Mouse (Mus musculus) neural tube, embryonic 13.5 days (tissue): Measurements from ENCODE around the gene Ttll11. TPM values are rescaled to one million over a fixed set of nuclear protein-coding genes. Genes with fewer than 3 reads are reported as not detected.

Experiments used
- ATAC-seq: fragments of 200-750 bp; cut with Nextera tagmentation; 2 replicates; pipeline ENCODE4 v1.8.0; 2017; ENCODE audit warnings: low read depth, mild to moderate bottlenecking, moderate TSS enrichment, moderate library complexity
- H3K27ac ChIP-seq: fragments of 300-500 bp; sonication (generic); replicated peaks from 2 replicates; pipeline ENCODE4 v1.5.1; 2015; ENCODE audit warnings: moderate library complexity, mild to moderate bottlenecking, inconsistent platforms
- H3K27me3 ChIP-seq: fragments of 300-500 bp; sonication (generic); 2 replicates; pipeline ENCODE4 v1.6.1; 2015; ENCODE audit warnings: mild to moderate bottlenecking, inconsistent platforms
- H3K36me3 ChIP-seq: fragments of 300-500 bp; sonication (generic); 2 replicates; pipeline ENCODE4 v1.6.1; 2015; ENCODE audit warnings: mild to moderate bottlenecking, inconsistent platforms
- H3K4me1 ChIP-seq: fragments of 300-500 bp; sonication (generic); replicated peaks from 2 replicates; pipeline ENCODE4 v1.6.1; 2015; ENCODE audit warnings: inconsistent platforms
- H3K4me2 ChIP-seq: fragments of 300-500 bp; sonication (generic); 2 replicates; pipeline ENCODE4 v1.6.1; 2015; ENCODE audit warnings: inconsistent platforms, mild to moderate bottlenecking, moderate library complexity
- H3K4me3 ChIP-seq: fragments of 300-500 bp; sonication (generic); 2 replicates; pipeline ENCODE4 v1.5.1; 2015; ENCODE audit warnings: mild to moderate bottlenecking, inconsistent platforms
- H3K9ac ChIP-seq: fragments of 300-500 bp; sonication (generic); 2 replicates; pipeline ENCODE4 v1.6.1; 2015; ENCODE audit warnings: moderate library complexity, mild to moderate bottlenecking, inconsistent platforms
- H3K9me3 ChIP-seq: fragments of 300-500 bp; sonication (generic); 2 replicates; pipeline ENCODE4 v1.6.1; 2016; ENCODE audit warnings: inconsistent platforms
- WGBS: fragments of 180-500 bp; shearing (Covaris S2); methylation state at CpG from one replicate; pipeline ENCODE4 v1.1.7; 2015; 5-methylcytosine and 5-hydroxymethylcytosine counted together
- polyA plus RNA-seq: library from polyadenylated mRNA; unstranded; fragments of >200 nt; fragmentation: Nextera tagmentation; extraction: Ambion mirVana; gene quantifications from 2 replicates; pipeline ENCODE4 v1.2.1, GENCODE M21; 2015

The Ttll11 gene
- polyA plus RNA-seq, 1 experiment from 2014 or later = 5.1 TPM

DNA sequence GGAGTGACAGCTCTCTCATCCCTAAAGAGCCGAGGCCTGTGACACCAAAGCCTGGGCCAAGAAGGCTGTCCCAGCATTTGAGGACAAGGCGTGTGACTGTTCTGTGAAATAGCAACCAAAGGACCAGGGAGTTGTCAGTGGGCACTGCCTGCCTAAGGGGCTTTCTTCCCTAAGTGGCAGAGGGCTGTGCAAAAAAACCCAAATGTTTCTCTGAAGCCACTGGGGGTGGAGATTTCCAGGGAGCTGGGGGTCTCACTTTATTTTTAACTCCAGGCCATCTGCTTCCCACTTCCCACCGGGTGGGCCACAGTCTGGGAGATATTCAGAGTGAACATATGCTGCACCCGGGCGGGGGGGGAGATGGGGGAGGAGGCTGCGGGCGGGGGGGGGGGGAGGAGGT, 233.1 kb downstream of the Ttll11 start:
- WGBS = 38% methylated on average over 5 of the region's 7 CpGs

GRCm38 (mm10) chr2:35745876-35746275, 233.8 kb downstream of the Ttll11 start:
- WGBS = 83% methylated on average over 10 of the region's 10 CpGs
- no peak overlapping the region for H3K9ac ChIP-seq
- H3K36me3 ChIP-seq = no peaks in the 10 kb centered on the region
- H3K4me1 ChIP-seq = peaks cover 42% of the 10 kb centered on the region
- no peak overlapping the region for H3K4me2 ChIP-seq
- no peaks in the 10 kb centered on the region for H3K27me3 ChIP-seq
- no peak for ATAC-seq
- no peak overlapping the region for H3K4me3 ChIP-seq
- H3K27ac ChIP-seq = peak overlapping the region; percentile 71; the same call in 1 of the 2 replicates
- H3K9me3 ChIP-seq = no peaks in the 10 kb centered on the region

More for the DNA sequence above, 233.1 kb downstream of the Ttll11 start:
- ATAC-seq = no peak; the same call in 1 of the 2 replicates
- H3K36me3 ChIP-seq = no peaks in the 10 kb centered on the region
- H3K4me3 ChIP-seq = no peak overlapping the region
- no peak overlapping the region for H3K4me2 ChIP-seq
- peaks cover 34% of the 10 kb centered on the region for H3K4me1 ChIP-seq
- H3K27ac ChIP-seq = peak overlapping the region; percentile 71
- H3K27me3 ChIP-seq = no peaks in the 10 kb centered on the region
- no peaks in the 10 kb centered on the region for H3K9me3 ChIP-seq
- H3K9ac ChIP-seq = no peak overlapping the region

DNA sequence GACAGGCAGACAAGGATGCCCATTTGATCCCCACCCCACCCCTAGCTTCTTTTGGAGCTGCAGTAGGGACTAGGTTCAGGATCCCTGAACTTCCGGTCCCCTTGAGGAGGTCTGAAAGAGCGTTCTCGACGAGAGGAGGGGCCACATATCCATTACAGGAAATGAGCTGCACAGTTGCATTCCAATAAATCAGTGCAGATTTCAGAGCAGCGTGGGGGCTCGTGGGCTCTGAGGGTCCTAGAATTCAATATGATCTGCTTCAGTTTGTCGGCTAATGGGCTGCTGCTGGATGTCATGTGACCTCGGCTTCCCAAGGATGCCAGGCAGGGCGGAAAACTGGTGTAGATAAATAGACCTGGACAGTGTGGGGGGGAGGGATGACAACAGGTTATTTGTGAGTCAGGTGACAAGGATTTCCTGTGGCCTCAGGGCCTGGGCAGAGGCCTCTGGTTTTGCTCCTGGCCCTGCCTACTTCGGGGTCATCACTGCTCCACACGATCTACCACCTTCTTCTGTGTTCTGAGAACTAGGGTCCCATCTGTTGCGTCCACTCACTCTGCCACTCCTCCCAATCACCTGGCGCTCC, 240.0 kb downstream of the Ttll11 start:
- Histone ChIP-seq H3K4me3 (no peak overlapping the region), H3K4me1 (peaks cover 32% of the 10 kb centered on the region), H3K36me3 (no peaks in the 10 kb centered on the region), H3K27me3 (no peaks in the 10 kb centered on the region), H3K4me2 (no peak overlapping the region), H3K9ac (no peak overlapping the region), H3K27ac (peak overlapping the region; percentile 54), H3K9me3 (no peaks in the 10 kb centered on the region)
- ATAC-seq = no peak
- WGBS = 55% methylated on average over 13 of the region's 13 CpGs

DNA sequence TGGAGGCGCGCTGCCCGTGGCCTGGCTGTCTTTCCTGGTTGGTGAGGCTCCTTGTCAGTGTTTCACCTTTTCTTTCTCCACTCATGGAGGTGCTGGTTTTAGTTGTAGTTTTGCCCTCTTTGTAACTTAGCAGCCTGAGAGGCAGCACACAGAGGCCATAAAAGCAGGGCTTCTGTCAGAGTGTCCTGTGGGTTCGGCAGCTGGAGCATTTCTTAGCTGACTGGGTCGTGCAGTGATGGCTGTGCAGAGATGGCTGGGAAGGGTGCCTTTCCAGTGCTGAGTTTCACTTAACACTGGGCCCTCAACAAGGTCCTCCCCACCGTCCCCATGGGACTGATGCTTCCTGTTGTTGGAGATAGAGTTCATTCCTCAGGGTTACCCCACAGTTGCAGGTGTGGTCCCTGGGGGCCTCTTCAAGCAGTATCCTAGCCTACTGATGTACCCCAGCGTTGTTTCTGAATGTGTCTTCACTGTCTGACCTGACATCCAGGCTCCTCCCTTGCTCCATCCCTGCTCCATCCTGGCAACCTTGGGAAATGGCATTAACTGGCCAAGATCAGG, 242.2 kb downstream of the Ttll11 start:
- Histone ChIP-seq H3K9ac (no peak overlapping the region), H3K9me3 (no peaks in the 10 kb centered on the region), H3K36me3 (no peaks in the 10 kb centered on the region), H3K27ac (no peak overlapping the region), H3K4me2 (no peak overlapping the region), H3K4me3 (no peak overlapping the region), H3K4me1 (peaks cover 32% of the 10 kb centered on the region), H3K27me3 (no peaks in the 10 kb centered on the region)
- ATAC-seq = no peak
- 72% methylated on average over 7 of the region's 7 CpGs for WGBS

DNA sequence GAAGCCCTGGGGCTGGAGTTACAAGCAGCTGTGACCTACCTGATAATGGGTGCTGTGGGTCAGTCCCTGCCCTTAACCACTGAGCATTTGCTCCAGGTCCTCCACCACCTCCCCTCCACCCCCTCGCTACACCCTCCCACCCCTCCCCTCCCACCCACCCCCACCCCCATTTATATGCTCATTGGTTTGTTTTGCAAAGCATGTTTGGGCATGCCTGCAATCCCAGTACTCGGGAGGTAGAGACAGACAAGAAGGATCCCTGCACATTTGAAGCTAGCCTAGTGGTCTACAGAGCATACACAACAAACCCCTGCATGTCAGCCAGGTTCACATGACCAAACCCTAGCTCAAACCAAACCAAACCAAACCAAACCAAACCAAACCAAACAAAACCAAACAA, 243.7 kb downstream of the Ttll11 start:
- no peak overlapping the region for H3K4me3 ChIP-seq
- H3K27me3 ChIP-seq = no peaks in the 10 kb centered on the region
- no peak for ATAC-seq
- H3K4me1 ChIP-seq = peaks cover 32% of the 10 kb centered on the region
- no peak overlapping the region for H3K9ac ChIP-seq
- 96% methylated on average over 2 of the region's 2 CpGs for WGBS
- H3K36me3 ChIP-seq = peaks cover 3% of the 10 kb centered on the region
- no peaks in the 10 kb centered on the region for H3K9me3 ChIP-seq
- no peak overlapping the region for H3K27ac ChIP-seq
- H3K4me2 ChIP-seq = no peak overlapping the region

DNA sequence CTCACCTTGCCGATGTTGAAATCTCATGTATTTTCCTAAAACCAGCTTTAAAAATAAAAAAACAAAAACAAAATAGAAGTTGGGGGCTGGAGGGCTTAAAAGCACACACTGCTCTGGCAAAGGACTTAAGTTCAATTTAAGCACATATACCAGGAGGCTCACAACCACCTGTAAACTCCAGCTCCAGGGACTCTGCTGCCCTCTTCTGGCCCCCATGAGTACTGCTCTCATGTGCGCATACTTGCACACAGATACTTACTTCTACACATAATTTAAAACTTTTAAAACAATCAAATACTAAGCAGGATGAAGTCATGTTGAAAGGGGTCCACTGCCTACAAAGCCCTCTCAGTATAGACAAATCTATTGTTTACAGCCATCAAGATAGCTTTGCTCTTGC, 244.7 kb downstream of the Ttll11 start:
- no peak overlapping the region for H3K4me2 ChIP-seq
- H3K27me3 ChIP-seq = no peaks in the 10 kb centered on the region
- WGBS = 100% methylated on average over 2 of the region's 2 CpGs
- H3K36me3 ChIP-seq = peaks cover 8% of the 10 kb centered on the region
- peaks cover 31% of the 10 kb centered on the region for H3K4me1 ChIP-seq
- no peak overlapping the region for H3K4me3 ChIP-seq
- H3K9me3 ChIP-seq = no peaks in the 10 kb centered on the region
- no peak for ATAC-seq
- no peak overlapping the region for H3K9ac ChIP-seq
- no peak overlapping the region for H3K27ac ChIP-seq

GRCm38 (mm10) chr2:35731671-35732449, 247.9 kb downstream of the Ttll11 start:
- Histone ChIP-seq H3K27ac (peak overlapping the region; percentile 69), H3K9ac (0 out of 2 replicates have a peak overlapping the region, but pooled peaks have one; percentile 17), H3K4me3 (no peak overlapping the region), H3K27me3 (no peaks in the 10 kb centered on the region), H3K4me2 (no peak overlapping the region), H3K36me3 (peaks cover 37% of the 10 kb centered on the region), H3K9me3 (no peaks in the 10 kb centered on the region), H3K4me1 (peaks cover 40% of the 10 kb centered on the region)
- 50% methylated on average over 18 of the region's 18 CpGs for WGBS
- peak; percentile 34; the same call in 1 of the 2 replicates for ATAC-seq

- ATAC-seq = no peak
- Histone ChIP-seq H3K9ac (peak overlapping the region; percentile 54), H3K36me3 (peaks cover 50% of the 10 kb centered on the region), H3K4me3 (no peak overlapping the region), H3K4me1 (peaks cover 40% of the 10 kb centered on the region), H3K9me3 (no peaks in the 10 kb centered on the region), H3K27me3 (no peaks in the 10 kb centered on the region), H3K27ac (peak overlapping the region; percentile 56), H3K4me2 (no peak overlapping the region)
- WGBS = 48% methylated on average over 16 of the region's 16 CpGs
Measured at GRCm38 (mm10) chr2:35729077-35730065, 250.3 kb downstream of the Ttll11 start.

DNA sequence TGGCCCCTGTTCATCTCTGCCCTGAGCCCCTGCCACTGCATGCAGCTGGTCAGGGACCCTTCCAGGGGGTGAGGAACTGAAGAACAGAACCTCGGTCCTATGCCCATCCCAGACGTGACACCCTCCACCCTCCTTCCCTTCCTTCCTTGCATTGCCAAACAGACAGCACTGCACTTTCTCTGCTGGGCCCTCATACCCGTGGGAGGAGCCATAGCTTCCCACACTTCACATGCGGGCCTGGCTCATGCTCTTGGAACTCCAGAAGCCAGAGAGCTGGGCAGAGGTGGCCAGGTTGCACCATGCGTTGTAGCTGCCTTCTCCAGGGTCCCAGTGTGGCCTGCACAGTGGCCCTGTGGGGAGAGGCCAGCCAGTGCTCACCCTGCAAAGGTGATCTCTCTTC, 251.1 kb downstream of the Ttll11 start:
- no peaks in the 10 kb centered on the region for H3K9me3 ChIP-seq
- H3K4me3 ChIP-seq = no peak overlapping the region
- H3K4me2 ChIP-seq = no peak overlapping the region
- no peaks in the 10 kb centered on the region for H3K27me3 ChIP-seq
- peaks cover 42% of the 10 kb centered on the region for H3K4me1 ChIP-seq
- WGBS = 55% methylated on average over 5 of the region's 5 CpGs
- ATAC-seq = no peak
- peaks cover 53% of the 10 kb centered on the region for H3K36me3 ChIP-seq
- H3K27ac ChIP-seq = peak overlapping the region; percentile 56
- peak overlapping the region; percentile 38 for H3K9ac ChIP-seq

DNA sequence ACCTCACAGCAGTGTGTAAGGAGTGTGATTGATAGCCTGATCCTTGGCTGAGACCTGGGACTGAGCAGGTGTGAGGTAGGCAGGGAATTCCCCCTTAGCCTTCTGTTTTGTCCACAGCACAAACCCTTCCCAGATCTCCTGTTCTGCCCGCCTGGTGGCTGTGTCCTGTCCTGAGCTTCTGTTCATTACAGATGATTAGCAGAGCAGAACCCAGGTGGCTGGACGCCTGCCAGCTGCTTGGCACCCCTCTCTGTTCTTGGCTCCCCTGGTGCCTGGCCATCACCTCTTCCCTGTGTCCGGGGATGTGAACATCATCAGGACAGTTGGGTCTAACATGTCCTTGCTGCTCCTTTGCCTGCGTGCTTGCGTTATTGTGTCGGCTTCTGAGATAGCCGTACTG, 256.0 kb downstream of the Ttll11 start:
- Histone ChIP-seq H3K36me3 (peaks cover 84% of the 10 kb centered on the region), H3K27ac (no peak overlapping the region; the same call in 1 of the 2 replicates), H3K4me3 (no peak overlapping the region), H3K4me1 (peaks cover 18% of the 10 kb centered on the region), H3K9me3 (no peaks in the 10 kb centered on the region), H3K9ac (no peak overlapping the region), H3K4me2 (no peak overlapping the region), H3K27me3 (no peaks in the 10 kb centered on the region)
- WGBS = 82% methylated on average over 7 of the region's 7 CpGs
- no peak for ATAC-seq

GRCm38 (mm10) chr2:35723267-35723666, 256.4 kb downstream of the Ttll11 start:
- ATAC-seq = no peak
- Histone ChIP-seq H3K4me3 (no peak overlapping the region), H3K4me1 (peaks cover 14% of the 10 kb centered on the region), H3K36me3 (peaks cover 84% of the 10 kb centered on the region), H3K9ac (no peak overlapping the region), H3K4me2 (no peak overlapping the region), H3K9me3 (no peaks in the 10 kb centered on the region), H3K27ac (no peak overlapping the region; the same call in 1 of the 2 replicates), H3K27me3 (no peaks in the 10 kb centered on the region)
- 94% methylated on average over 6 of the region's 6 CpGs for WGBS
